Mouse (Mus musculus): ENCODE measurements around the gene Wfdc3. TPM values are rescaled to one million over a fixed set of nuclear protein-coding genes. Genes with fewer than 3 reads are reported as not detected.
"Not testable (repeated sequence)": the region's sequence is repeated elsewhere in the genome, so short reads cannot be mapped to it uniquely, and the experiment has no call there.

Wfdc3 gene
- polyA plus RNA-seq, 1 experiment, result not detected

GRCm38 (mm10) chr2:164735446-164735845, 10.3 kb downstream of the Wfdc3 start:
- Histone ChIP-seq H3K27ac (replicated peaks; ENCODE audit: low read depth, low read length) (no peak overlapping the region), H3K4me3 (ENCODE audit: insufficient read depth, low read depth, low read length) (no peak overlapping the region), H3K4me1 (ENCODE audit: control insufficient read depth, insufficient read depth, insufficient read length, low read length) (no peaks in the 10 kb centered on the region)

GRCm38 (mm10) chr2:164734839-164735238, 10.9 kb downstream of the Wfdc3 start:
- H3K4me1 ChIP-seq (ENCODE audit: control insufficient read depth, insufficient read depth, insufficient read length, low read length), result no peaks in the 10 kb centered on the region
- no peak overlapping the region for H3K27ac ChIP-seq (replicated peaks; ENCODE audit: low read depth, low read length)

DNA sequence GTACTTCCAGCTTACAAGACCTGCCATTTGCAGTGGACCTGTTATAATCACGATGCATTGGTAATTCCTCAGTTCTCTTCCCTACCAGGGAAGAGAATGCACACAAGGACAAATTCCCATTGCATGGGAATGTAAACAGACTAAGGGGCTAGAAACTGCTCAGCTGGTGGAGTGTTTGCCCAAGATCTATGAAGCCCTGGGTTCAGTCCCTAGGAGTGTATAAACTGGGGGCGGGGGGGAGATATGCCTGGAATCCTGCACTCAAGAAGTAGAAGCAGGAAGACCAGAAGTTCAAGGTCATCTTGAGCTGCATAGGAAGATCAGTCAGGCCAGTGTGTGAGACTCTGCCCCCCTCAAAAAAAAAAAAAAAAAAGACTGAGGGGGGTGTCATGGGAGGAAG, 12.5 kb downstream of the Wfdc3 start:
- Histone ChIP-seq H3K4me1 (ENCODE audit: control insufficient read depth, insufficient read depth, insufficient read length, low read length) (no peaks in the 10 kb centered on the region), H3K4me3 (ENCODE audit: insufficient read depth, low read depth, low read length) (no peak overlapping the region), H3K27ac (replicated peaks; ENCODE audit: low read depth, low read length) (no peak overlapping the region)

More at GRCm38 (mm10) chr2:164734839-164735238, 10.9 kb downstream of the Wfdc3 start:
- H3K4me3 ChIP-seq (ENCODE audit: insufficient read depth, low read depth, low read length), result no peak overlapping the region

DNA sequence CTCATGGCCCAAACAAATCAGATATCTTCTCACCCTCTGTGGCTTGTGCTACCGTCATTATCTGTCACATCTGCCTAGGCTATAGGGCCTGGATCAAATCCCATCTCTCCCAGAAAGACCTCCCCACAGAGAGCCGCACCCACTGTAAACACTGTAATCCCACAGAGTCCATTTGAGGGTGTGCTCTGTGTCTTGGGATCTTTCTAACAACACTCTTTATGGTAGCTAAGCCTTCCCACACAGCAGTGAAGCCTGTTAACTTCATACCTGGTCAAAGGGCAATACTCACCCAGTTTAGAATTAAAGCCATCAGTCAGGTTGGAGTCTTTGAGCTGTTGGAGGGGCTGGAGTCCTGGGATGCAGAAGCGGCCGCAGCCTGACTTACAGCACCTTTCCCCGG, 14.0 kb downstream of the Wfdc3 start:
- Histone ChIP-seq H3K4me1 (ENCODE audit: control insufficient read depth, insufficient read depth, insufficient read length, low read length) (no peaks in the 10 kb centered on the region), H3K27ac (replicated peaks; ENCODE audit: low read depth, low read length) (no peak overlapping the region), H3K4me3 (ENCODE audit: insufficient read depth, low read depth, low read length) (no peak overlapping the region)

DNA sequence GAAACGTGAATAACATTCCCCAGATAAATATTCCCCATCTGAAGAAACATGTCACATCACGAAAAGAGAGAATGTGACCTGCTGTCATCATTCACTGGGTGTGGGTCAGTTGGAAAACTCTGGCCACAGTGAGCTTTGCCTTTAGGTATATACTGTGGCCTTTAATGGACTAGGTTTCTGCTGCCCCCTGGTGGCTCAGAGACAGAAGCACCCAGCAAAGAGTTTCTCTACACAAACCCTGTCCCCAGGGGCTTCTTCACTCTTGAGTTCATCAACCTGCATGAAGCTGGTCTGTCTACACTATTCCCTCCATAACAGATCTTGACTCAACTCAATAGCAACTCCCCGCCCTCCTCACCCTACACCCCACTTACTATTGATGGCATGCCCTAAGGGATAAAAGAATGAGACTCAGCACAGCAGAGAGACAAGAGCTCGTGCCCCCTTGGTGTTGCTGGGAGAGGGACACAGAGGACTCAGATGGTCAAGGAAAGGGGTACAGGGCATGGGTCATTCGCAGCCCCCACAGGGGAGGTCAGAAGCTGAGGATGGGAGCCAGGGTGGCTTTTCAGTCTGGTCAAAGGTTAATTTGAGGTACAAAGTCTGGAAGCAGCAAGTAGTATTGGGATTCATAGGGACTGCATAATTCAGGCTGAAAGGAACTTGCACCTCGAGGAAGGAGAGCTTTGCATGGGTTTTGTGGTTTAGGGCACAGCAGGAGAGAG, 19.7 kb downstream of the Wfdc3 start:
- Histone ChIP-seq H3K27ac (replicated peaks; ENCODE audit: low read depth, low read length) (no peak overlapping the region), H3K4me1 (ENCODE audit: control insufficient read depth, insufficient read depth, insufficient read length, low read length) (no peaks in the 10 kb centered on the region), H3K4me3 (ENCODE audit: insufficient read depth, low read depth, low read length) (no peak overlapping the region)

DNA sequence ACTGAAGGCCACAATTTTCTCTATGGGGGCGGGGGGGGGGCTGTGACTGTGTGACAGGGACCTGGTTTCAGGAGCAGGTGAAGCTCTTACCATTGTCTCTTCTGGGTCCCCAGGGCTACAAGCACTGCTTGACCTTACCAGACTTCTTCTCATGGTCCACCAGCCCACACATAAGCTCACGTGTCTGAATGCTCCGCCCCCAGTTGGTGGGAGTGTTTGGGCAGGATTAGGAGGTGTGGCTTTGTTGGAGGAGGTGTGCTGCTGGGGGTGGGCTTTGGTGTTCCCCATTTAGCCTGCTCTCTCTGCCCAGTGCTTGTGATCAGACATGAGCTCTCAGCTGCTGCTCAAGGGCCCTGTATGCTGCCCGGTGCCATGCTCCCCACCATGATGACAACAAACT, 22.5 kb downstream of the Wfdc3 start:
- Histone ChIP-seq H3K4me1 (ENCODE audit: control insufficient read depth, insufficient read depth, insufficient read length, low read length) (no peaks in the 10 kb centered on the region), H3K27ac (replicated peaks; ENCODE audit: low read depth, low read length) (no peak overlapping the region), H3K4me3 (ENCODE audit: insufficient read depth, low read depth, low read length) (no peak overlapping the region)

DNA sequence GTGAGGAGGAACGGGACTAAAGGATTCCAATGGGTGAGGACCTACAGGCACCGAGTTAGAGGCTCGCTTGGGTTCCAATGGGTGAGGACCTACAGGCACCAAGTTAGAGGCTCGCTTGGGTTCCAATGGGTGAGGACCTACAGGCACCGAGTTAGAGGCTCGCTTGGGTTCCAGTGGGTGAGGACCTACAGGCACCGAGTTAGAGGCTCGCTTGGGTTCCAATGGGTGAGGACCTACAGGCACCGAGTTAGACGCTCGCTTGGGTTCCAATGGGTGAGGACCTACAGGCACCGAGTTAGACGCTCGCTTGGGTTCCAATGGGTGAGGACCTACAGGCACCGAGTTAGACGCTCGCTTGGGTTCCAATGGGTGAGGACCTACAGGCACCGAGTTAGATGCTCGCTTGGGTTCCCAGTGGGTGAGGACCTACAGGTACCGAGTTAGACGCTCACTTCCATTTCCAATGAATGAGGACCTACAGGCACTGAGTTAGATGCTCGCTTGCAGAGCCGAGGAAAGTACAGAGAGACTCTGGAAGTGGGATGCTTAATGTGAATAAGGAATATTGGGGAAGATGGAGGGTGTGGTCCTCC, 29.4 kb downstream of the Wfdc3 start:
- not testable (repeated sequence) for H3K4me3 ChIP-seq (ENCODE audit: insufficient read depth, low read depth, low read length); H3K4me1 ChIP-seq (ENCODE audit: control insufficient read depth, insufficient read depth, insufficient read length, low read length); H3K27ac ChIP-seq (replicated peaks; ENCODE audit: low read depth, low read length)

- no peaks in the 10 kb centered on the region for H3K4me1 ChIP-seq (ENCODE audit: control insufficient read depth, insufficient read depth, insufficient read length, low read length)
- H3K4me3 ChIP-seq (ENCODE audit: insufficient read depth, low read depth, low read length), result no peak within 1 kb of the TSS
- H3K27ac ChIP-seq (replicated peaks; ENCODE audit: low read depth, low read length), result no peak within 1 kb of the TSS
Observed at GRCm38 (mm10) chr2:164715005-164715404, 30.7 kb downstream of the Wfdc3 start, which contains the start of gene Spint5. Spint5 (plus strand) TSS chr2:164715305.

DNA sequence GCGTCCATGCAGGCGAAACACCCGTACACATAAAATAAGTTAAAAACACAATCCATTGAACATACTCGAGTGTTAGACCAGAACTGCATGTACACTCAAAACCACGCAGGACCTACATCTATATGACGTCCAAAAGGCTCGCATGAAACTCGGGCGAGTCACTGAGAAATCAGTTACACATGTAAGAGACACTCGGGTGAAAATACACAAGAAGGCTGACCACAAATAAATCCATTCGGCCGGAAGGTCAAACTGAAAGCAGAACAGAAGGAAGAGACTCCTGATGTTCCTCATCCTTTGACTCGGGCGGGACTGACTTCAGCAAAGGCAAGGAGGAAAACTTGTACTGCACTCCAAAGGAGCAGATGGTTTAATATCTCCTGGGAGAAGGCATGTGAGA, 39.7 kb downstream of the Wfdc3 start:
- Histone ChIP-seq H3K27ac (replicated peaks; ENCODE audit: low read depth, low read length) (no peak overlapping the region), H3K4me3 (ENCODE audit: insufficient read depth, low read depth, low read length) (no peak overlapping the region), H3K4me1 (ENCODE audit: control insufficient read depth, insufficient read depth, insufficient read length, low read length) (no peaks in the 10 kb centered on the region)

GRCm38 (mm10) chr2:164705328-164705727, 40.4 kb downstream of the Wfdc3 start:
- Histone ChIP-seq H3K4me1 (ENCODE audit: control insufficient read depth, insufficient read depth, insufficient read length, low read length) (no peaks in the 10 kb centered on the region), H3K27ac (replicated peaks; ENCODE audit: low read depth, low read length) (no peak overlapping the region), H3K4me3 (ENCODE audit: insufficient read depth, low read depth, low read length) (no peak overlapping the region)

DNA sequence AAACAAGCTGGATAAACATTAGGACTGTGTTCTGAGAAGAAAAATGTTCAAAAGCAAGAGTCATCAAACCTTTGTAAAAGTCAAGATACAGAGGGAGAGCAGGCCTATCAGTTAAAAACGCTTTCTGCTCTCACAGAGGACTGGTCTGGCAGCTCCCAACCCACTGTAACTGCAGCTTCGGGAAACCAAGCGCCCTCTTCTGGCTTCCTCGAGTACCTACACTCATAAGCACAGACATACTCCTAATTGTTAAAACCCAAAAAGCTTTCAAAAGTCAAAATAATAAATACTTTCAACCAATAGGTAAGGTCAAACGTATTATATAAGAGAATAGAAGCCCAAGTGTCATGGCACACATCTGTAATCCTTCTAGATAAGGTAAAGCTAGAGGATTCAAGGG, 41.5 kb downstream of the Wfdc3 start:
- Histone ChIP-seq H3K27ac (replicated peaks; ENCODE audit: low read depth, low read length) (no peak overlapping the region), H3K4me3 (ENCODE audit: insufficient read depth, low read depth, low read length) (no peak overlapping the region), H3K4me1 (ENCODE audit: control insufficient read depth, insufficient read depth, insufficient read length, low read length) (no peaks in the 10 kb centered on the region)

- no peak overlapping the region for H3K27ac ChIP-seq (replicated peaks; ENCODE audit: low read depth, low read length)
- no peak overlapping the region for H3K4me3 ChIP-seq (ENCODE audit: insufficient read depth, low read depth, low read length)
- H3K4me1 ChIP-seq (ENCODE audit: control insufficient read depth, insufficient read depth, insufficient read length, low read length), result no peaks in the 10 kb centered on the region
Observed at GRCm38 (mm10) chr2:164701761-164702160, 44.0 kb downstream of the Wfdc3 start.

- H3K4me1 ChIP-seq (ENCODE audit: control insufficient read depth, insufficient read depth, insufficient read length, low read length), result no peaks in the 10 kb centered on the region
- H3K4me3 ChIP-seq (ENCODE audit: insufficient read depth, low read depth, low read length), result no peak overlapping the region
- H3K27ac ChIP-seq (replicated peaks; ENCODE audit: low read depth, low read length), result no peak overlapping the region
Observed at GRCm38 (mm10) chr2:164700959-164701358, 44.8 kb downstream of the Wfdc3 start.

DNA sequence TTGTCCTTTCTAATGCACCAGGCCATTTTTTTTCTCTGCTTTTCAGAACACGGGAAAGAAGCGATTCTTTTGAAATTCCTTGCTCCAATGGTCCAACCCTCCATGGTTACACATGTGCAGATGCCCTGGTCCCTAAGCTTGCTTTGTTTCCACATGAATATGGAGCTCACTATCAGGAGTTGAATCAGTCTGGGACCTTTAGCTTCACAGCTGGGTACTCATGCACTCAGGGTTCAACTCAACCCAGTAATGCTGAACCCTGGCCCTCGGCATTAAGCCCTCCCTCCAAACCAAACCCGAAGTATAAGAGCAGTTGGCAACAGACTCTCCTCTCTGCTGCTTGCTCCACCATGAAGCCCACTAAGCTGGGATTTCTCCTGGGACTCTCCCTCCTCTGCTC, 47.5 kb downstream of the Wfdc3 start, which contains the start of gene Spint4:
TSS of gene Spint4 (plus strand) at position 301 of the 400 bp plus-strand sequence.
- Histone ChIP-seq H3K4me1 (ENCODE audit: control insufficient read depth, insufficient read depth, insufficient read length, low read length) (no peaks in the 10 kb centered on the region), H3K4me3 (ENCODE audit: insufficient read depth, low read depth, low read length) (no peak within 1 kb of the TSS), H3K27ac (replicated peaks; ENCODE audit: low read depth, low read length) (no peak within 1 kb of the TSS)

DNA sequence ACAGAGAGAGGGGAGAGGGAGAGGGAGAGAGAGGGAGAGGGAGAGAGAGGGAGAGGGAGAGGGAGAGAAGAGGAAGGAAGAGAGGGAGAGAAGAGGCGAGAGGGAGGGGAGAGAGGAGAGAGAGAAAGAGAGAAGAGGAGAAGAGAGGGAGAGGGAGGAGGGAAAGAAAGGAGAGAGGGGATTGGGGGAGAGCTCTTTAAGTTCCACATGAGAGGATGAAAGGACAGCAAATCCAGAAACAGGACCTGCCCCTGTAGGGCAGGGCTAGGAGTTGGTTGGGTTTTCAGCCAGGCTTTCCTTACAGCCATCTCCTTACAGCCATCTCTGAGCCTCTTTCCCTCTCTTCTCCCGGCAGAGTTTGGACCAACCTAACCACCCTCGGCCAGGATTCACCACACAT, 60.9 kb downstream of the Wfdc3 start, which contains the start of gene Wfdc13:
TSS of gene Wfdc13 (plus strand) at position 301 of the 400 bp plus-strand sequence.
- Histone ChIP-seq H3K4me3 (ENCODE audit: insufficient read depth, low read depth, low read length) (no peak within 1 kb of the TSS), H3K27ac (replicated peaks; ENCODE audit: low read depth, low read length) (no peak within 1 kb of the TSS), H3K4me1 (ENCODE audit: control insufficient read depth, insufficient read depth, insufficient read length, low read length) (no peaks in the 10 kb centered on the region)
